Mouse (Mus musculus): Measurements from ENCODE around the gene Vasp. TPM values are rescaled to one million over a fixed set of nuclear protein-coding genes. Genes with fewer than 3 reads are reported as not detected.

Vasp gene
- 22.2 and 24.9 TPM in 2 replicates for polyA plus RNA-seq (2012; rRNA removed)

GRCm38 (mm10) chr7:19271238-19272172 is at the start of gene Vasp:
TSS of gene Vasp (minus strand) at chr7:19271817.
- peak; percentile 67 to 92 for DNase-seq (ENCODE audit: extremely low spot score in 1 of 2, low spot score in 1 of 2)

GRCm38 (mm10) chr7:19320637-19321036 is 49.0 kb upstream of the Vasp start:
- DNase-seq (ENCODE audit: extremely low spot score in 1 of 2, low spot score in 1 of 2), result no peak

GRCm38 (mm10) chr7:19319906-19320305 is 48.3 kb upstream of the Vasp start:
- DNase-seq (ENCODE audit: extremely low spot score in 1 of 2, low spot score in 1 of 2), result peak; percentile 90 to 95

GRCm38 (mm10) chr7:19319458-19319857 is 47.8 kb upstream of the Vasp start:
- DNase-seq (ENCODE audit: extremely low spot score in 1 of 2, low spot score in 1 of 2), result no peak

GRCm38 (mm10) chr7:19318676-19319075 is 47.1 kb upstream of the Vasp start:
- no peak for DNase-seq (ENCODE audit: extremely low spot score in 1 of 2, low spot score in 1 of 2)

GRCm38 (mm10) chr7:19318201-19318600 is 46.6 kb upstream of the Vasp start:
- no peak for DNase-seq (ENCODE audit: extremely low spot score in 1 of 2, low spot score in 1 of 2)

GRCm38 (mm10) chr7:19316451-19317161 is 45.0 kb upstream of the Vasp start:
- no peak for DNase-seq (ENCODE audit: extremely low spot score in 1 of 2, low spot score in 1 of 2)

- DNase-seq (ENCODE audit: extremely low spot score in 1 of 2, low spot score in 1 of 2), result no peak
These were observed 42.4 kb upstream of the Vasp start for GRCm38 (mm10) chr7:19314033-19314432.

- DNase-seq (ENCODE audit: extremely low spot score in 1 of 2, low spot score in 1 of 2), result no peak
These were observed 40.4 kb upstream of the Vasp start for GRCm38 (mm10) chr7:19311991-19312390.

GRCm38 (mm10) chr7:19309884-19310641 is 38.4 kb upstream of the Vasp start, which contains the start of gene Fosb:
TSS of gene Fosb (minus strand) at chr7:19310051.
- peak; percentile 93 to 97 for DNase-seq (ENCODE audit: extremely low spot score in 1 of 2, low spot score in 1 of 2)

GRCm38 (mm10) chr7:19309278-19309883 is 37.8 kb upstream of the Vasp start:
- DNase-seq (ENCODE audit: extremely low spot score in 1 of 2, low spot score in 1 of 2), result no peak

GRCm38 (mm10) chr7:19308454-19309277 is 37.0 kb upstream of the Vasp start:
- DNase-seq (ENCODE audit: extremely low spot score in 1 of 2, low spot score in 1 of 2), result peak; percentile 95 to 98

- DNase-seq (ENCODE audit: extremely low spot score in 1 of 2, low spot score in 1 of 2), result peak in 1 of 2 experiments; percentile 84
These were observed 36.3 kb upstream of the Vasp start for GRCm38 (mm10) chr7:19307739-19308453.

GRCm38 (mm10) chr7:19306819-19307738 is 35.5 kb upstream of the Vasp start:
- no peak for DNase-seq (ENCODE audit: extremely low spot score in 1 of 2, low spot score in 1 of 2)

GRCm38 (mm10) chr7:19305796-19306765 is 34.5 kb upstream of the Vasp start:
- no peak for DNase-seq (ENCODE audit: extremely low spot score in 1 of 2, low spot score in 1 of 2)

GRCm38 (mm10) chr7:19305413-19305735 is 33.8 kb upstream of the Vasp start:
- no peak for DNase-seq (ENCODE audit: extremely low spot score in 1 of 2, low spot score in 1 of 2)

All from frontal cortex, adult 2 months (tissue).